Mouse (Mus musculus) kidney, postnatal 0 days (tissue): Measurements from ENCODE around the gene Phtf1. TPM values are rescaled to one million over a fixed set of nuclear protein-coding genes. Genes with fewer than 3 reads are reported as not detected.

ENCODE experiments used
- ATAC-seq: fragments of 200-750 bp; cut with Nextera tagmentation; replicated peaks from 2 replicates; pipeline ENCODE4 v1.8.0; 2017; ENCODE audit warnings: low read depth, moderate number of reproducible peaks, moderate TSS enrichment, moderate library complexity; ENCODE audit not compliant: low FRiP score
- DNase-seq: peaks from one replicate; pipeline ENCODE4 v3.0.0-alpha.2; 2016; ENCODE audit warnings: low spot score
- H3K27ac ChIP-seq: fragments of 300-500 bp; sonication (generic); 2 replicates; pipeline ENCODE4 v1.5.1; 2014; ENCODE audit warnings: mild to moderate bottlenecking
- H3K27me3 ChIP-seq: fragments of 300-500 bp; sonication (generic); 2 replicates; pipeline ENCODE4 v1.6.1; 2014; ENCODE audit warnings: low read length, mixed read lengths; ENCODE audit not compliant: insufficient read depth
- H3K36me3 ChIP-seq: fragments of 300-500 bp; sonication (generic); 2 replicates; pipeline ENCODE4 v1.6.1; 2014; ENCODE audit warnings: low read length, mixed read lengths; ENCODE audit not compliant: insufficient read depth
- H3K4me1 ChIP-seq: fragments of 300-500 bp; sonication (generic); replicated peaks from 2 replicates; pipeline ENCODE4 v1.6.1; 2014; ENCODE audit warnings: antibody characterized with exemption, low read length, mixed read lengths; ENCODE audit not compliant: insufficient read depth
- H3K4me2 ChIP-seq: fragments of 300-500 bp; sonication (generic); 2 replicates; pipeline ENCODE4 v1.6.1; 2014; ENCODE audit warnings: mild to moderate bottlenecking, low read length, moderate library complexity, mixed read lengths
- H3K4me3 ChIP-seq: fragments of 300-500 bp; sonication (generic); replicated peaks from 2 replicates; pipeline ENCODE4 v1.5.1; 2014; ENCODE audit warnings: low read depth, low read length
- H3K9ac ChIP-seq: fragments of 300-500 bp; sonication (generic); 2 replicates; pipeline ENCODE4 v1.6.1; 2014; ENCODE audit warnings: low read depth, low read length
- H3K9me3 ChIP-seq: fragments of 300-500 bp; sonication (generic); replicated peaks from 2 replicates; pipeline ENCODE4 v1.6.1; 2016; ENCODE audit warnings: low read length, inconsistent platforms, mixed read lengths
- CTCF ChIP-seq: IDR thresholded peaks from 2 replicates; pipeline ENCODE4 v1.5.1; 2016; ENCODE audit warnings: antibody characterized with exemption, low read depth, mild to moderate bottlenecking, moderate library complexity
- WGBS: fragments of 180-500 bp; shearing (Covaris S2); extraction: QIAGEN DNeasy Blood & Tissue Kit; methylation state at CpG from one replicate; pipeline ENCODE4 v1.1.7; 2014; 5-methylcytosine and 5-hydroxymethylcytosine counted together
- polyA plus RNA-seq: library from polyadenylated mRNA; unstranded; fragments of >200 nt; fragmentation: Nextera tagmentation; extraction: Ambion mirVana; gene quantifications from 2 replicates; pipeline ENCODE4 v1.2.1, GENCODE M21; 2015

The Phtf1 gene
- polyA plus RNA-seq, 1 experiment from 2014 or later = 21.8 TPM

- ATAC-seq (no peak), DNase-seq (no peak)
- Histone ChIP-seq H3K9ac (no peak overlapping the region), H3K27ac (no peak overlapping the region), H3K27me3 (no peaks in the 10 kb centered on the region), H3K4me3 (no peak overlapping the region), H3K36me3 (peaks cover 42% of the 10 kb centered on the region; the same call in 1 of the 2 replicates), H3K4me1 (no peaks in the 10 kb centered on the region), H3K9me3 (no peaks in the 10 kb centered on the region), H3K4me2 (no peak overlapping the region)
- no peak for TF ChIP-seq CTCF
- 37% methylated on average over 5 of the region's 5 CpGs for WGBS
These were observed 20.0 kb downstream of the Phtf1 start for GRCm38 (mm10) chr3:103987831-103988432.

DNA sequence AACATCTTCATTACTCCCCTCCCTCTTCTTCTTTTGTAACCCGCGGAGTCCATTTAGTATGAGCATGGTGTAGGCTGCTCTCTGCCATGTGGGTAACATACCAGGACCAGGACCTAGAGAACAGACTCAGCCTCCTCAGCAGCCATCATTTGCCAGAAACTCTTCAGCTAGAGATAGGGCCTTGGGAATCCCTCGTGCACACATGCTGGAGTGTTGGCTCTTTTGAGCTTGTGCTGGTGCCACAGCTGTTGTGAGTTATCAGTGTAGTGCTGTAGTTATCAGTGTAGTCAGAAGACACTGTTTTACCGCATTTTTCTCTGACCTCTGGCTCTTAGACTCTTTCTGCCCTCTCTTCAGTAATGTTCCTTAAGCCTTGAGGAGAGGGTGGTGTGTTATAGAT, 21.4 kb downstream of the Phtf1 start:
- Histone ChIP-seq H3K4me3 (no peak overlapping the region), H3K4me2 (no peak overlapping the region), H3K27me3 (no peaks in the 10 kb centered on the region), H3K36me3 (peaks cover 42% of the 10 kb centered on the region; the same call in 1 of the 2 replicates), H3K27ac (no peak overlapping the region), H3K9ac (no peak overlapping the region), H3K9me3 (no peaks in the 10 kb centered on the region), H3K4me1 (no peaks in the 10 kb centered on the region)
- DNase-seq (no peak), ATAC-seq (no peak)
- 95% methylated on average over 4 of the region's 4 CpGs for WGBS
- no peak for TF ChIP-seq CTCF

DNA sequence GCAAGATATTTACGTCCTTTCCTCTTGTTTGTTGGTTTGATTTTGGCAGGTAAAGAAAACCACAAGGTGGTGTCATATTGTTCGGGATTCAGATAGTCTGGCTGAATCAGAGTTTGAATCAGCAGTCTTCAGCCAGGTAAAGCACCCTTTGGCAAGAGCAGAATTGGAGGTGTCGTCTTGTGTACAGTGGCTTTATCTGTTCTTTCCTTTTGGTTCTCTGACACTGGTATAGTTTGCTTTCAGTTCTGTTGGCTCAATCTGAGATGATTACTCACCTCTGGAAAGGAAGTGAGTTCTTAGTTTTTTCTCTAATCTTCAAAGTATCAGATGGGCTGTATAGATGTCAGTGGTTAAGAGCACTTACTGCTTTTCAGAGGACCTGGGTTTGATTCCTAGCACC, 23.4 kb downstream of the Phtf1 start:
- DNase-seq (no peak), ATAC-seq (no peak)
- Histone ChIP-seq H3K4me3 (no peak overlapping the region), H3K36me3 (peaks cover 47% of the 10 kb centered on the region; the same call in 1 of the 2 replicates), H3K9ac (no peak overlapping the region), H3K27ac (no peak overlapping the region), H3K27me3 (no peaks in the 10 kb centered on the region), H3K4me2 (no peak overlapping the region), H3K4me1 (no peaks in the 10 kb centered on the region), H3K9me3 (no peaks in the 10 kb centered on the region)
- WGBS = 93% methylated on average over 3 of the region's 3 CpGs
- TF ChIP-seq CTCF = no peak

DNA sequence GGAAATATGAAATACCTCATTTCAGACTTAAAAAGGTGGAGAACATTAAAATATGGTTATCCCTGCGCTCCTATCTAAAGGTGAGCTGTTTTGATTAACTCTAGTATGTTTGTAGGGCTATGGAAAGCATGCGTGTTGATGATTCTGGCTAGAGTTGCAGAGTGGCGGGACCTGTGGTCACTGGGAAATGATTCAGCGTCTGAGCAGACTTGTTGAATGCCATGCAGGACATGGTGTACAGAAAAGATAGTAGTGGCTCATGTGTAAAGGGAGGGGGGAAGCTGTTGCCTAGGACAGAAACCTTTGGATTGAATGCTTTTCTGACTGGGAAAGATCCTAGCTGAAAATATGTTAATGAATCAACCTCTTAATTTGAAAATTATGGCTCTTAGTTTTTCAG, 30.8 kb downstream of the Phtf1 start:
- Histone ChIP-seq H3K4me3 (no peak overlapping the region), H3K36me3 (peaks cover 35% of the 10 kb centered on the region), H3K9ac (no peak overlapping the region), H3K9me3 (no peaks in the 10 kb centered on the region), H3K4me2 (no peak overlapping the region), H3K4me1 (no peaks in the 10 kb centered on the region), H3K27ac (no peak overlapping the region), H3K27me3 (no peaks in the 10 kb centered on the region)
- DNase-seq = no peak
- ATAC-seq = no peak
- no peak for TF ChIP-seq CTCF
- WGBS = 89% methylated on average over 4 of the region's 4 CpGs

GRCm38 (mm10) chr3:104006896-104007466, 39.1 kb downstream of the Phtf1 start:
- 88% methylated on average over 8 of the region's 8 CpGs for WGBS
- H3K27me3 ChIP-seq = no peaks in the 10 kb centered on the region
- no peak for TF ChIP-seq CTCF
- no peaks in the 10 kb centered on the region for H3K9me3 ChIP-seq
- no peak for ATAC-seq
- no peak overlapping the region for H3K27ac ChIP-seq
- no peak overlapping the region for H3K4me2 ChIP-seq
- no peak overlapping the region for H3K4me3 ChIP-seq
- H3K9ac ChIP-seq = no peak overlapping the region
- no peak for DNase-seq
- no peaks in the 10 kb centered on the region for H3K4me1 ChIP-seq
- peaks cover 29% of the 10 kb centered on the region for H3K36me3 ChIP-seq

DNA sequence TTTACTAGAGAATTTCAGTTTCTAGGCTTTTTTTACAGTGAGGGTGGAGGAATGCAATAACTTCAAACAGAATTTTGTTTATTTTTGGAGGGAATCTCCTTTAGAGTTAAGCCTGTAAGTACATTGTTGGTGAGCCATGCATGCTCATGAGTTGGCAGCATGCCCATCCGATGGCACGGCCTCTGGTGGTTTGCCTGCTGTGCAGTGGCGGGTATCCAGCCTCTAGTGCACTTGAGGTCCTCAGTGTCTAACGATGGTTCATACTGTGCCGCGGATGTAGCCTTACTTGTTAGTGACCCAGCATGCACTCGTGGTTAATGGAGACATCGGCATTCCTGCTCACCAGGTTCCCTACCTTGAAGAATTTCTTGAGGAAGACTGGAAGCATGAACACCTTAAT, 39.6 kb downstream of the Phtf1 start:
- TF ChIP-seq CTCF = no peak
- Histone ChIP-seq H3K4me3 (no peak overlapping the region), H3K36me3 (peaks cover 30% of the 10 kb centered on the region), H3K9me3 (no peaks in the 10 kb centered on the region), H3K27me3 (no peaks in the 10 kb centered on the region), H3K9ac (no peak overlapping the region), H3K4me1 (no peaks in the 10 kb centered on the region), H3K27ac (no peak overlapping the region), H3K4me2 (no peak overlapping the region)
- ATAC-seq (0 out of 2 replicates have a peak, but pooled peaks have one; percentile 36), DNase-seq (no peak)
- WGBS = 87% methylated on average over 8 of the region's 8 CpGs
